Mouse (Mus musculus) right cerebral cortex, postnatal 25 days (tissue): ENCODE results near the gene Cysltr2.
A peak's percentile ranks its signal among the peaks of the same experiment; 100 is the strongest.

Experiments
- DNase-seq: peaks from one replicate; pipeline ENCODE4 v3.0.0; 2022

The Cysltr2 gene

DNA sequence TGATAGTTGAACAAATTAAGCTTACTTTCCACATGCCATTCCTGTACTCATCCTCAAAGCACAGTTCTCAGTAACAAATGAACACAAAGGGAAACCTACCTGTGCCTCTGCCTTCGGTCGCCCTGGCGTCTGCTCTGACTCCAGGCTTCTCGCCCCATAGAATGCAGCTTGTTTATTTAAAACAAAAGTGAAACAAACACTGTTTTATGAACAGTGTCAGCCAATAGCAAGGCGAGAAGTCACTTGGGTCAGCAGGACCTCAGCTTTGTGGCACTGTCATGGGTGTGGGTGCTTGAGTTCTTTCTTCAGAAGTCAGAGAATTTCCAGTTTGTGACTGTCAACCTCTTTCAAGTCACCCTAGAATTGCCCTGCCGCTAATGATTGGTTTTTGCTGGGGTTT, at the start of gene Cysltr2:
Gene Cysltr2 (minus strand): TSS at position 178 of the 400 bp plus-strand sequence.
- DNase-seq, result no peak

DNA sequence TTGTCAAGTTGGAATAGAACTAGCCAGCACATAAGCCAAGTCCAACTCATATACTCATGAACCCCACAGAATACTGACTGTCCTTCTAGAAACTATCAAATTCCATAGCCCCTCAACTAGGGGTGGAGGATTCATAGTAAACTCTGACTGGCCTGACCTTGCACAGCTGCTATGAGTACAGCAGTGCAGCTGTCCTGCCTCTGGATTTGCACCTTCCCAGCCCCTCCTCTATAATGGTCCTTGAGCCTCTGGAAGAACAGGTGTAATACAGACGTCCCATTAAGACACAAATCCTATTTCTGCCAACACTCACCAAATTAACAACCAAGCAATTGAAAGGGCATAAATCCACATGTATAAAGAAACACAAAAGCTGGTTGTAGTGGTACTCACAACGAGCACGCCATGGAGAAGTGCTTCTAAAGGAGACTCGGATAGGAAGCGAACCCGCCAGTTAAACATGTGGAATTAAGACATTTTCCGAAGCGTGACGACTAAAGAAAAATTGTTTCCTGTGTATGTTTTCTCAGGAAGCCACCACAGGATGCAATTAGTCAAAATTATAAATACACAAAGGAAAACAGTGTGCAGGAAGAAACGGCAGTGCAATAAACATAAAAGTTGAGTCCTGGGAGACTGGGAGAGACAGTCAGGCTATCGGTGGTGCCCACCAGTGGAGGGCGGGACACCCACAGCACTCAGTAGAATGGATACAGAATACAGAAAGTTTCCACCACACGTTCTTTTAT, 46.1 kb upstream of the Cysltr2 start:
- DNase-seq, result no peak

- no peak for DNase-seq
Measured at GRCm38 (mm10) chr14:73092871-73093270, 44.0 kb upstream of the Cysltr2 start.

- no peak for DNase-seq
Measured at GRCm38 (mm10) chr14:73088224-73088623, 39.3 kb upstream of the Cysltr2 start.

- DNase-seq, result no peak
Measured at GRCm38 (mm10) chr14:73087746-73088145, 38.8 kb upstream of the Cysltr2 start.

DNA sequence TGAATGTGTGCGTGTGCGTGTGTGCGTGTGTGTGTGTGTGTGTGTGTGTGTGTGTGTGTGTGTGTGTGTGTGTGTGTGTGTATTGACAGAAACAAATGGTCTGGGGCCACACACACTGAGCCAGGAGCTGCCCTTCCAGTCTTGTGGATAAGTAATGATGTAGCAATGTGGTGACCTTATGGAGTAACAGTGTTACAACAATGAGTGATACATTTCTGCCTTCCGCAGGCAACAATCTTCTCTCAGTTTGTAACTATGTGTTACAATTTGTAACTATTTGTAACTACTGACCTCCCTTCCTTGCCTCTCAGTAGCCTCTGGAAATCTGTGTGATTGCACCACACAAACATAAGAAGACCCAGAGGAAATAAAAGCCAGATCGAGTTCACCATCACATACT, 38.3 kb upstream of the Cysltr2 start:
- no peak for DNase-seq

DNA sequence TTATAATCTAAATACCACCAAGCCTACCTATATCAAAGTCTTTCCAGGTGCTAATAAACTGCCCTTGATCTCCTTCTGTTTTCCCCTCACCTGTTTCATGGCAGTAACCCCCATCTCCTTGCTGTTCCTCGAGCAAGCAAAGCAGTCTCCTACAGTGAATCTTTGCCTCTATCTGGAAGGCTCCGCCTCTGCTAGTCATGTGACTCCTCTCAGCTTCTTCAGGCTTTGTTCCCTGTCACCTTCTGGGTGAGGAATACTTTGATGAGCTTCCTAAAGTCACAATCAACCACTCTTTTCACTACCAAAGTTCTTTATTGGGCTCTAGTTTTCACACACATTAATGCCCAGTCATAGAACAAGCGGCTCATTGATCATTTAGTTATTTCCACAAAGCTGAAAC, 37.5 kb upstream of the Cysltr2 start:
- no peak for DNase-seq

- DNase-seq, result no peak
Measured at GRCm38 (mm10) chr14:73083563-73083962, 34.6 kb upstream of the Cysltr2 start.

GRCm38 (mm10) chr14:73064460-73064859, 15.5 kb upstream of the Cysltr2 start:
- DNase-seq, result no peak

GRCm38 (mm10) chr14:73058755-73059154, 9.8 kb upstream of the Cysltr2 start:
- DNase-seq, result no peak

- DNase-seq, result no peak
Measured at GRCm38 (mm10) chr14:73057764-73058163, 8.8 kb upstream of the Cysltr2 start.

- DNase-seq, result no peak
Measured at GRCm38 (mm10) chr14:73056813-73057212, 7.9 kb upstream of the Cysltr2 start.

GRCm38 (mm10) chr14:73045199-73045928, 3.5 kb downstream of the Cysltr2 start:
- no peak for DNase-seq

- DNase-seq, result no peak
Measured at GRCm38 (mm10) chr14:73041689-73042088, 7.2 kb downstream of the Cysltr2 start.

- DNase-seq, result no peak
Measured at GRCm38 (mm10) chr14:73033290-73033689, 15.6 kb downstream of the Cysltr2 start.

- no peak for DNase-seq
Measured at GRCm38 (mm10) chr14:73031218-73031617, 17.7 kb downstream of the Cysltr2 start.

DNA sequence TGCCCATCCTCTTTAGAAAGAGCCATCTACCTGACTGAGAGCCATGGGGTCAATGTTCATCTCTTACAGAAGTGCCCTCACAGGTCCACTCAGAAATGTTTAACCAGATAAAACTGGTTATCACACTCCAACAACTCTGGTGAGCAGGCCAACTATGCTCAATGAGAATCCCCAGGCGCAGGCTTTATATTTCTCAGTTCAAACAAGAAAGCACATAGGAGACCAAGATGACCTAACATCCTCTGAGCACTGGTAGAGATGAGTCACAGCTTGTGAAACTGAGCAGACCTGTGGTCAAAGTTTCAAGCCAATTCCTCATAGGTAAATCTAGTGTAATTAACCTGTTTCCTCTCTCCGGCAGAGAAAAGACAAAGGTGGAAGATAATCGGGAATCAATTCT, 31.6 kb downstream of the Cysltr2 start:
- DNase-seq, result no peak

GRCm38 (mm10) chr14:73015386-73015785, 33.5 kb downstream of the Cysltr2 start:
- DNase-seq, result no peak

DNA sequence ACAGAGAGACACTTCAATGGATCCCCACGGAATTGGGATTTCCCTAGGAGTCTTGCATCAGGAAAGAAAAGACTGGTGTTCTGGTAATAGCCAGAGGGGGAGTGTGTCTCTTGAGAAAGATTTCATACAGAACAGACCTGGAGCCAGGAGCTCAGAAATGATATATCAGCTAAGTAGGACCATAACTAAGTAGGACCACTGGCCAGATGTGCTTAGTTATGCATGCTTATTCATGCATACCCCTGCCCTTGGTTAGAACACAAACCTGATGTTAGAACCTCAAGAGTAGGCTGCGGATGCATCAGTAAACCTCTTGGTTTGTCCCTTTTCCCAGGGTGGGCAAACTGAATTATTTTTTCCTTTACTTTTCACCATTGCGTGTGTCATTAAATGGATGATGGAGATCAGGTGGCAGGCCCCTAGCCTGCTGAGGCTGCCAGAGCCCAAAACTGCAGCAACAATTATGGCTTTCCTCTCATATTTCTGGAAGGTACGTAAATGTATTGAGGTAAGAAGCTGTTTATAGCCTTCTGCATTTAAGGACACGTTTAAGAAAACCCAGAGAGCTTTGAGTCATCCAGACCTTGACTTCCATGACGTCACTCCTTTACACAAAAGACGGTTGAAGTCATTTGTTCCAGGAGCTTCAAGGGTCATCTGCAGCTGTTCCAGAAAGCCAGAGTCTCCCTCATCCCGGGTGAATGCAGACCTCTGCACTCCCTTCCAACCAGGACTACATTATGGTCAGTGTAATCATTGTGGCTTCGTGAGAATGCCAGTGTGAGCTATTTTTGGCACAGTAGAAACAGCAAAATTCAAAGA, 35.0 kb downstream of the Cysltr2 start:
- DNase-seq, result no peak

DNA sequence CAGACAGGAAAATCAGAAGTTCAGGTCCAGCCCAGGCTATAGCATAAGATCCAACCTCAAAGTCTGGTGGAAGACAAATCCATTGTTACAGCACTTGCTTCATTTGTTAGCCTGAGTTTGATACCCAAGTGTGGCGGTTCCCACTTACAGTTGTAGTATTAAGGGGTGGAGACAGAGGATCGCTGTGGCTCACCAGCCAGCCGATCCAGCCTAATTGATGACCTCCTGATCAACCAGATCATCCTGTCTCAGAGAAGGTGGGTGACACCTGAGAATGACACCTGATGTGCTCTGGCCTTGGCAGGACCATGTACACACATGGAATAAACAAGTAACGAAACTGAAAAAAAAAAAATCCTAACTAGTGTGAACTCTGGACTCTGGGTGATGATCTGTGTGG, 47.1 kb downstream of the Cysltr2 start:
- DNase-seq, result no peak

DNA sequence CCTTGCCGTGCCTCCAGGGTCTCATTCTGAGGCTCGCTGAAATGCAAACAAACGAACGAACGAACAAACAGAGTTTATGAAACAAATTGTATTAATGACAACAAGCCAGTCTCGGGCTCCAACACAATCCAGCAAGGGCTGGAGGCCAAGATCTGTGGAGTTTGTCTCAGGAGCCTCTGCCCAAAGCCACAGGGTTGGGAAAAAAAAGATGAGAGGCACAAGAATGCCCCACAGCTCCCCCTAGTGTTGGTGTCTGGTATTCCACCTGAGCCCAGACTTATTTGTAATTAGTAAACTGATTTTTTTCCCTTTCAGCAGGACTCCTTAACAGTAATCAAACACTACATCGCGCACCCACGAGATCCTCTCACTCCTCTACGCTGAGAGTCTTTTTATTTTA, 48.6 kb downstream of the Cysltr2 start:
- DNase-seq, result peak; percentile 38

- no peak for DNase-seq
Measured at GRCm38 (mm10) chr14:72998111-72998510, 50.8 kb downstream of the Cysltr2 start.

DNA sequence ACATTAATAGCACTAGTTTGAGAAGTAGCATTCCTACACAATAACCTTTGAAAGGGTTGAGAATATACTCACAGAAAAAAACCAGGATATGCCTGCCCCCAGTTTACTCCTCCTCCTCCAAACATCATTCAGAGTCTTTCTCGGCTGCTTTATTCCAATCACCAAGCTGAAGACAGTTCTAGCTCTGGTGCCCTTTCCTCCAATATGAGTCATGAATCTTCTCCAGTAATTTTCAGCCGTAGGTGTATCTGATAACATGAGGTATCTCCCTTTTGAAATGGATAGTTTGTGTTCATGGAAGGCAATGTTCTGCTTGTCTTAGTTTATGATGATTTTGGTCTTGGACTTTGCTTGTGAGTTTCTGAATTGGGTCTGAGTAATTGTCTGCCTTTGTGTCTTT, 62.9 kb downstream of the Cysltr2 start:
- DNase-seq, result no peak

DNA sequence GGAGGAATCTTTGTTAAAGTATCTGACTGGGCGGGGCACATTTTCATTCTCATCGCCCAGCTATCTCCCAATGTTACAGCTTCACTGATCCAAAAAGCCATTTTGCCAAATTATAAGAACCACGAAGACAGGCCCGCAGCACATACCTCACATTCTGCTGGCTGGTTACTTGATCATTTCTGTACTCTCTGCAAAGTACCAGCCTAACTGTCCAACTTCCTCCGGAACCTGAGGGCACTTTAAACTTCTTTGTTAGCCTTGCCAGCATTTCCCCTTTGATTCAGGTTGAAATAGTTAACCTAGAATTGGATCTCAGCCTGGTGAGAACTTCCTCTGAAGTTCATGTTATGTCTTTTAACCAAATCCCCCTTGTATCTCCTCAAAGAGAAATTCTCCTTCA, 63.8 kb downstream of the Cysltr2 start:
- no peak for DNase-seq
